ENCODE assay signal across 8 mouse cellular contexts in the genomic region with DNA sequence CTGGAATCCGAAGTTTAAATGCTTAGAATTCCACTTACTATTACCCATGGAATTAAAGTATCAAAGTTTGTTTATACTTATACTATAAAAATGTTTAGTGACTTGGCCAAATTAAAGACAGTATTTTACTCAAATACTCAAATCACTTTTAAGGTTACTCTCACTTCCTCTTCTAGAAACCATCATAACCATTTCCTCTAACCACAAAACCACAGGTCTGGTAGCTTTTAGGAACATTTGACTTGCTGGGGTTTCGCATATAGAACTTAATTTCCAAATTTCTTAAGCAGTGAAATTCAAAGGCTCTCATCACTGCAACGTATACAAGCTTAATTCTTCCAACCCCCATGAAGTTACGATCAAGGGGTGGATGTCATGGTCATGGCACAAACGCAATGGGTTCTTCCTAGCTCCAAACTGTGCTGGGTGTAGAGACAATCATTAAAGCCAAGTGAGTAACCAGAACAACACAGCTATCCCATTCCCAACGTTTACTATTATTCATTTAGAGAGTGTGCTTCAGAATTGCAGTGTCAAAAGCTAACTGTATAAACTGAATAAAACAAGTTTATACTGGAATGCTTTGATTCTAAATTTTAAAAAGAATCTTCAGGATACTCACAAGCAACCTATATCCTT. TPM values are rescaled to one million over a fixed set of nuclear protein-coding genes. Genes with fewer than 3 reads are reported as not detected.
DNase-seq lines count a peak whose midpoint lies in the region; ATAC-seq and TF ChIP-seq lines count a peak whose summit lies in the region.

No protein-coding gene starts in this region.

- no peak for ATAC-seq in hindbrain, embryonic 12.5 days (ENCODE audit: low FRiP score)
- no peak for ATAC-seq in midbrain, embryonic 13.5 days
- ATAC-seq in inflammation-experienced regulatory T-cells, adult 6 months, result no peak

- H3K9me3 ChIP-seq in hindbrain, embryonic 12.5 days (replicated peaks), result no peaks in the 10 kb centered on the region
- H3K9me3 ChIP-seq in midbrain, embryonic 13.5 days, result no peaks in the 10 kb centered on the region

- H3K4me1 ChIP-seq in heart, adult 2 months (ENCODE audit: control insufficient read depth, insufficient read depth, low read length), result peaks cover 5% of the 10 kb centered on the region
- peaks cover 11% of the 10 kb centered on the region for H3K4me1 ChIP-seq in hindbrain, embryonic 12.5 days
- H3K4me1 ChIP-seq in midbrain, embryonic 13.5 days (replicated peaks), result peaks cover 28% of the 10 kb centered on the region

- H3K27ac ChIP-seq in heart, adult 2 months, result peak overlapping the region; percentile 15
- no peak overlapping the region for H3K27ac ChIP-seq in hindbrain, embryonic 12.5 days
- H3K27ac ChIP-seq in midbrain, embryonic 13.5 days, result no peak overlapping the region

- TF ChIP-seq EP300 in heart, adult 2 months (IDR thresholded peaks at IDR 0.05; ENCODE audit: insufficient read depth, low read depth, low read length), result no peak

- H3K36me3 ChIP-seq in heart, adult 2 months (ENCODE audit: control insufficient read depth, insufficient read depth, low read length), result peaks cover 9% of the 10 kb centered on the region
- no peaks in the 10 kb centered on the region for H3K36me3 ChIP-seq in hindbrain, embryonic 12.5 days
- no peaks in the 10 kb centered on the region for H3K36me3 ChIP-seq in midbrain, embryonic 13.5 days

- no peak for TF ChIP-seq CTCF in heart, adult 2 months (IDR thresholded peaks at IDR 0.05)

- DNase-seq in heart, adult 2 months, result no peak
- DNase-seq in heart, adult 18-20 months, result no peak
- DNase-seq in MEL-GATA-1-ER (ENCODE audit: extremely low read depth, low read depth), result peak; percentile 46
- no peak for DNase-seq in urinary bladder, postnatal 25 days (ENCODE audit: low spot score)
- DNase-seq in embryo, embryonic 10.5 days (ENCODE audit: low spot score), result no peak

- H3K4me3 ChIP-seq in heart, adult 2 months, result peak overlapping the region; percentile 77
- H3K4me3 ChIP-seq in hindbrain, embryonic 12.5 days, result peak overlapping the region; percentile 18
- H3K4me3 ChIP-seq in midbrain, embryonic 13.5 days (replicated peaks), result peak overlapping the region; percentile 89

- H3K79me2 ChIP-seq in heart, adult 2 months (replicated peaks; ENCODE audit: control insufficient read depth, insufficient read depth, low read length), result peaks cover 7% of the 10 kb centered on the region

- peak overlapping the region; percentile 69 for H3K4me2 ChIP-seq in hindbrain, embryonic 12.5 days (replicated peaks)
- peak overlapping the region; percentile 73 for H3K4me2 ChIP-seq in midbrain, embryonic 13.5 days (replicated peaks)

- no peak overlapping the region for H3K9ac ChIP-seq in heart, adult 2 months (ENCODE audit: low read depth, low read length)
- H3K9ac ChIP-seq in hindbrain, embryonic 12.5 days, result no peak overlapping the region
- peak overlapping the region; percentile 56 for H3K9ac ChIP-seq in midbrain, embryonic 13.5 days (replicated peaks)

- no peaks in the 10 kb centered on the region for H3K27me3 ChIP-seq in heart, adult 2 months (ENCODE audit: control insufficient read depth, insufficient read depth, low read length)
- H3K27me3 ChIP-seq in hindbrain, embryonic 12.5 days, result no peaks in the 10 kb centered on the region
- no peaks in the 10 kb centered on the region for H3K27me3 ChIP-seq in midbrain, embryonic 13.5 days

- intact Hi-C loops in heart, adult 2 months (cut with DNase I), result no loop called here

- WGBS in heart, adult 2 months, result 17% methylated on average over 6 of the region's 6 CpGs
- whole genome bisulfite sequencing in hindbrain, embryonic 12.5 days, result 54% methylated on average over 6 of the region's 6 CpGs
- WGBS in midbrain, embryonic 13.5 days, result 57% methylated on average over 6 of the region's 6 CpGs

- TF ChIP-seq POLR2A in heart, adult 2 months (IDR thresholded peaks at IDR 0.05; ENCODE audit: insufficient read depth, low read depth, low read length), result no peak

RNA-seq across cellular contexts. Expression of a gene that starts 1.8 kb away (rescaled TPM):
- 10 to 100 TPM; 60.1 to 63.6 TPM for total RNA-seq in heart, adult 2 months (2021)
- polyA plus RNA-seq in heart, adult 2 months (2012; rRNA removed), result 21.9 and 44.6 TPM in 2 replicates
- 10 to 100 TPM; 61.1 to 61.4 TPM for total RNA-seq in heart, adult 18-20 months (2021)
- polyA plus RNA-seq in hindbrain, embryonic 12.5 days (2016; fragmentation: Nextera tagmentation; extraction: Ambion mirVana), result 109 TPM in 2 replicates
- polyA plus RNA-seq in midbrain, embryonic 13.5 days (2015; fragmentation: Nextera tagmentation; extraction: Ambion mirVana), result 68.0 and 78.9 TPM in 2 replicates
- polyA plus RNA-seq in inflammation-experienced regulatory T-cells, adult 6 months (2017; shearing (Covaris generic)), result 1 to 10 TPM; 2.3 to 3.9 (median 2.5) TPM

RNA-seq across cellular contexts. Expression of a gene that starts 37.5 kb away (rescaled TPM):
- 1 to 10 TPM; 8.9 to 9.1 TPM for total RNA-seq in heart, adult 2 months (2021)
- polyA plus RNA-seq in heart, adult 2 months (2012; rRNA removed), result 5.4 and 8.8 TPM in 2 replicates
- 10 to 100 TPM in 1 of 2 experiments, 1 to 10 TPM in 1; 9.8 to 10.0 TPM for total RNA-seq in heart, adult 18-20 months (2021)
- 21.2 and 22.7 TPM in 2 replicates for polyA plus RNA-seq in hindbrain, embryonic 12.5 days (2016; fragmentation: Nextera tagmentation; extraction: Ambion mirVana)
- polyA plus RNA-seq in midbrain, embryonic 13.5 days (2015; fragmentation: Nextera tagmentation; extraction: Ambion mirVana), result 17.3 and 17.4 TPM in 2 replicates
- polyA plus RNA-seq in inflammation-experienced regulatory T-cells, adult 6 months (2017; shearing (Covaris generic)), result 10 to 100 TPM; 16.1 to 22.1 (median 20.9) TPM

RNA-seq across cellular contexts. Expression of a gene that starts 37.7 kb away (rescaled TPM):
- 1 to 10 TPM; 6.0 to 6.5 TPM for total RNA-seq in heart, adult 2 months (2021)
- 9.7 and 11.3 TPM in 2 replicates for polyA plus RNA-seq in heart, adult 2 months (2012; rRNA removed)
- total RNA-seq in heart, adult 18-20 months (2021), result 1 to 10 TPM; 7.1 to 8.3 TPM
- polyA plus RNA-seq in hindbrain, embryonic 12.5 days (2016; fragmentation: Nextera tagmentation; extraction: Ambion mirVana), result 52.3 and 53.0 TPM in 2 replicates
- 57.5 and 60.5 TPM in 2 replicates for polyA plus RNA-seq in midbrain, embryonic 13.5 days (2015; fragmentation: Nextera tagmentation; extraction: Ambion mirVana)
- polyA plus RNA-seq in inflammation-experienced regulatory T-cells, adult 6 months (2017; shearing (Covaris generic)), result 10 to 100 TPM; 27.5 to 35.3 (median 34.4) TPM

Comparison
In these comparisons a context has a peak if more than half of its experiments do, and no peak if none do; other contexts are left out.
1. H3K4me3 ChIP-seq: peak in every context shown above with its lines; median percentile 89 in midbrain, embryonic 13.5 days; 77 in heart, adult 2 months; 18 in hindbrain, embryonic 12.5 days.